19 mouse cellular contexts compared by ENCODE assay signal in the genomic region with DNA sequence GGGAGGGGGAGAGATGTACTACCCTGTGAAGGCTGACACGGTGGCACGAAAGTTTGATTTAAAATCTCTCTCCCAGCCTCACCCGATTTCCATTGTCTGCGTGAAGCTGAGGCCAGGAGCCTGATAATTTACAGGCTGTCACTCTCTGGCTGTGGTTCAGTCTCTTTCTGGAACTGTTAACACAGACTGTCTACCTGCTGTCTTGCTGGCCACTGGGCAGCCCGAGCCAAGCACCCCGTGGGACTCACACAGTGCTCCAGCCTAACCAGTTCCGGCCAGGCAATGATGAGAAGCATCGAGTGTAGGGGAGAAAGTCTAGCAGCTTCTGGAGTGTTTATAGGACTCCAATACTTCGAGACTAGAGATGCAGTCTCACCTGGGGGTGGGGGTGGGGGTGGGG. TPM values are rescaled to one million over a fixed set of nuclear protein-coding genes. Genes with fewer than 3 reads are reported as not detected.
DNase-seq lines count a peak whose midpoint lies in the region; ATAC-seq lines count a peak whose summit lies in the region.
"Had no signal": no experiment of that assay in that cellular context is flagged by ENCODE, and none has a peak within 500 bp of the region (broad histone marks: within the 10 kb centered on the region; RNA-seq: fewer than 3 reads in every experiment).

No protein-coding gene starts in this region.

- WGBS in neural tube, embryonic 14.5 days: 41% methylated on average over 9 of the region's 9 CpGs

- no peaks in the 10 kb centered on the region for H3K27me3 ChIP-seq in neural tube, embryonic 14.5 days (ENCODE audit: control insufficient read depth, insufficient read depth, low read length)
- H3K27me3 ChIP-seq: forebrain, embryonic 13.5 days; midbrain, embryonic 15.5 days had no signal

- peak; percentile 62 for DNase-seq in left cerebral cortex, postnatal 4 days
- DNase-seq in left cerebral cortex, postnatal 36 days (ENCODE audit: low spot score in 2 of 2): no peak
- DNase-seq in cerebellum, adult 11-12 months: peak; percentile 61
- DNase-seq in cerebellum, adult 9-10 months: peak; percentile 58
- DNase-seq in layer of hippocampus, postnatal 36 days: no peak
- DNase-seq: adrenal gland, adult 2 months; gastrocnemius, postnatal 25 days; kidney, adult 2 months; kidney, postnatal 10 days; liver, postnatal 0 days; lung, postnatal 10 days; thymus, postnatal 25 days had no signal

- no peaks in the 10 kb centered on the region for H3K9me3 ChIP-seq in neural tube, embryonic 14.5 days (ENCODE audit: control insufficient read depth, low read length)
- H3K9me3 ChIP-seq: forebrain, embryonic 13.5 days; midbrain, embryonic 15.5 days had no signal

- H3K4me1 ChIP-seq in neural tube, embryonic 14.5 days (ENCODE audit: control insufficient read depth, insufficient read depth, low read length): 0 out of 2 replicates have a peak, but pooled peaks cover 3% of the 10 kb centered on the region
- H3K4me1 ChIP-seq: midbrain, embryonic 15.5 days had no signal

- H3K4me2 ChIP-seq in neural tube, embryonic 14.5 days (ENCODE audit: low read depth, low read length): no peak overlapping the region
- H3K4me2 ChIP-seq: forebrain, embryonic 13.5 days; midbrain, embryonic 15.5 days had no signal

- H3K9ac ChIP-seq in neural tube, embryonic 14.5 days (replicated peaks; ENCODE audit: low read depth, low read length): no peak overlapping the region
- H3K9ac ChIP-seq: forebrain, embryonic 13.5 days; liver, postnatal 0 days; midbrain, embryonic 15.5 days had no signal

- H3K36me3 ChIP-seq in neural tube, embryonic 14.5 days (ENCODE audit: control insufficient read depth, insufficient read depth, low read length): no peaks in the 10 kb centered on the region
- H3K36me3 ChIP-seq: midbrain, embryonic 15.5 days had no signal

- H3K4me3 ChIP-seq in neural tube, embryonic 14.5 days (ENCODE audit: low read depth, low read length): no peak overlapping the region
- H3K4me3 ChIP-seq: forebrain, embryonic 13.5 days; midbrain, embryonic 15.5 days had no signal

- intact Hi-C loops in left cerebral cortex, postnatal 4 days (cut with DNase I): no loop called here
- intact Hi-C loops in left cerebral cortex, postnatal 36 days (cut with DNase I): no loop called here

- peak; percentile 42; the same call in 1 of the 2 replicates for ATAC-seq in neural tube, embryonic 14.5 days (ENCODE audit: low read depth)
- ATAC-seq in megakaryocyte progenitor cell, adult 5-6 weeks (replicated peaks; ENCODE audit: poor library complexity): no peak
- ATAC-seq: forebrain, embryonic 13.5 days; liver, postnatal 0 days; midbrain, embryonic 15.5 days had no signal

- H3K27ac ChIP-seq in neural tube, embryonic 14.5 days (ENCODE audit: low read depth, low read length): no peak overlapping the region
- H3K27ac ChIP-seq: forebrain, embryonic 13.5 days; midbrain, embryonic 15.5 days had no signal

RNA-seq across cellular contexts. Expression of a gene that starts 6.6 kb away (rescaled TPM):
- under 1 TPM; 0.08 to 0.12 TPM for total RNA-seq in left cerebral cortex, postnatal 4 days (2021)
- total RNA-seq in left cerebral cortex, postnatal 36 days (2021): under 1 TPM; 0.35 to 0.41 TPM
- not detected in 2 replicates for polyA plus RNA-seq in neural tube, embryonic 14.5 days (2014; fragmentation: Nextera tagmentation; extraction: Ambion mirVana)
- total RNA-seq in megakaryocyte progenitor cell, adult 5-6 weeks (2015): not detected in 2 replicates
- not detected in 2 replicates for total RNA-seq in megakaryocyte progenitor cell, adult 5-6 weeks (2017)
- total RNA-seq in layer of hippocampus, postnatal 36 days (2021): under 1 TPM in 1 of 2 experiments, not detected in 1; 0.07 TPM
- total RNA-seq: adrenal gland, adult 2 months; liver, adult 2 months; megakaryocyte, adult 5-6 weeks had no signal
- polyA plus RNA-seq: adrenal gland, adult 2 months; forebrain, embryonic 13.5 days; kidney, adult 2 months; liver, adult 2 months; liver, postnatal 0 days; midbrain, embryonic 15.5 days; small intestine, adult 2 months had no signal

RNA-seq across cellular contexts. Expression of a gene that starts 22.2 kb away (rescaled TPM):
- 10 to 100 TPM; 33.2 to 36.7 TPM for total RNA-seq in left cerebral cortex, postnatal 4 days (2021)
- total RNA-seq in left cerebral cortex, postnatal 36 days (2021): 10 to 100 TPM; 61.6 to 72.6 TPM
- 20.9 and 22.5 TPM in 2 replicates for polyA plus RNA-seq in neural tube, embryonic 14.5 days (2014; fragmentation: Nextera tagmentation; extraction: Ambion mirVana)
- total RNA-seq in megakaryocyte progenitor cell, adult 5-6 weeks (2015): 0.89 TPM in 1 of 2 replicates, not detected in the other
- 0.17 TPM in 1 of 2 replicates, not detected in the other for total RNA-seq in megakaryocyte progenitor cell, adult 5-6 weeks (2017)
- 10 to 100 TPM; 73.0 to 82.8 TPM for total RNA-seq in layer of hippocampus, postnatal 36 days (2021)

Comparison
In these comparisons a context has a peak if more than half of its experiments do, and no peak if none do; other contexts are left out.
1. DNase-seq: peak in left cerebral cortex, postnatal 4 days (single experiment), cerebellum, adult 11-12 months (single experiment) and cerebellum, adult 9-10 months (single experiment); none in left cerebral cortex, postnatal 36 days (0 of 2) and layer of hippocampus, postnatal 36 days (0 of 2).
2. RNA of a gene that starts 22.2 kb away (total RNA-seq): 73.0 to 82.8 TPM in layer of hippocampus, postnatal 36 days, 61.6 to 72.6 TPM in left cerebral cortex, postnatal 36 days and 33.2 to 36.7 TPM in left cerebral cortex, postnatal 4 days; 0.17 to 0.89 TPM in megakaryocyte progenitor cell, adult 5-6 weeks; every median in the first group is over 10 times any median in the second.